Mouse (Mus musculus) ES-E14 (cell line): ENCODE results near the gene Aftph. TPM values are rescaled to one million over a fixed set of nuclear protein-coding genes. Genes with fewer than 3 reads are reported as not detected.
A peak's percentile ranks its signal among the peaks of the same experiment; 100 is the strongest.

Experiments
- DNase-seq: peaks from one replicate; pipeline ENCODE4 v3.0.0-alpha.2; 2013; ENCODE audit warnings: low read depth, low spot score
- H3K27ac ChIP-seq: 2 replicates; pipeline ENCODE4 v1.5.1; 2012; ENCODE audit warnings: low read depth, mild to moderate bottlenecking, low read length, moderate library complexity, mixed read lengths; ENCODE audit not compliant: poor library complexity, insufficient read depth, severe bottlenecking
- H3K36me3 ChIP-seq: 2 replicates; pipeline ENCODE4 v1.6.1; 2012; ENCODE audit warnings: mild to moderate bottlenecking, low read length, moderate library complexity, mixed read lengths; ENCODE audit not compliant: control insufficient read depth, poor library complexity, insufficient read depth, severe bottlenecking
- H3K4me1 ChIP-seq, 2 experiments: fragments of 150-350 bp in 1 of 2; sonication (generic) in 1 of 2; 2 replicates each; pipeline ENCODE4 v1.6.1; 2012; ENCODE audit warnings: low read length in 2 of 2, mild to moderate bottlenecking in 1 of 2, mixed read lengths in 1 of 2; ENCODE audit not compliant: control insufficient read depth in 2 of 2, insufficient read depth in 2 of 2, poor library complexity in 1 of 2
- H3K4me3 ChIP-seq, 2 experiments: fragments of 150-350 bp in 1 of 2; sonication (generic) in 1 of 2; 2 replicates each; pipeline ENCODE4 v1.5.1; 2012; ENCODE audit warnings: low read length in 2 of 2, low read depth in 1 of 2, mild to moderate bottlenecking in 1 of 2, mixed read lengths in 1 of 2; ENCODE audit not compliant: insufficient read depth in 1 of 2, poor library complexity in 1 of 2, severe bottlenecking in 1 of 2
- H3K9ac ChIP-seq: 2 replicates; pipeline ENCODE4 v1.6.1; 2012; ENCODE audit warnings: low read depth, mild to moderate bottlenecking, low read length, mixed read lengths; ENCODE audit not compliant: poor library complexity, insufficient read depth, severe bottlenecking
- H3K9me3 ChIP-seq: fragments of 150-350 bp; sonication (generic); 2 replicates; pipeline ENCODE4 v1.6.1; 2012; ENCODE audit warnings: low read depth, mild to moderate bottlenecking, low read length; ENCODE audit not compliant: control insufficient read depth, insufficient read depth
- CHD2 ChIP-seq: IDR thresholded peaks from 2 replicates; pipeline ENCODE4 v1.6.1; 2014; ENCODE audit warnings: mild to moderate bottlenecking, low read depth, low read length, inconsistent platforms
- HCFC1 ChIP-seq: IDR thresholded peaks from 2 replicates; pipeline ENCODE4 v1.6.1; 2012; ENCODE audit warnings: low read length, inconsistent platforms, borderline replicate concordance; ENCODE audit not compliant: insufficient read depth
- MAFK ChIP-seq: IDR thresholded peaks from 2 replicates; pipeline ENCODE4 v1.6.1; 2014; ENCODE audit warnings: mild to moderate bottlenecking, low read depth, low read length, inconsistent platforms; ENCODE audit not compliant: insufficient read depth
- ZC3H11A ChIP-seq: IDR thresholded peaks from 2 replicates; pipeline ENCODE4 v1.6.1; 2012; ENCODE audit warnings: low read depth, mild to moderate bottlenecking, inconsistent platforms, low read length, borderline replicate concordance
- ZNF384 ChIP-seq: IDR thresholded peaks from 2 replicates; pipeline ENCODE4 v1.6.1; 2012; ENCODE audit warnings: low read depth, low read length, inconsistent platforms
- in situ Hi-C, 2 experiments: fragments of 600-800 bp; cut with MboI; formaldehyde crosslinking; loops; one replicate each; pipeline ENCODE4 v1.15.1; 2025; ENCODE audit warnings: low sequenced_read_pairs in 2 of 2, inconsistent platforms in 1 of 2; ENCODE audit not compliant: unreplicated experiment in 2 of 2
- total RNA-seq: library from RNA; depleted of rRNA; stranded (reverse); fragments of 300-350 nt; gene quantifications from 2 replicates; pipeline ENCODE4 v1.2.3, GENCODE M21; 2012

The Aftph gene
- total RNA-seq, 1 experiment: 25.7 TPM

DNA sequence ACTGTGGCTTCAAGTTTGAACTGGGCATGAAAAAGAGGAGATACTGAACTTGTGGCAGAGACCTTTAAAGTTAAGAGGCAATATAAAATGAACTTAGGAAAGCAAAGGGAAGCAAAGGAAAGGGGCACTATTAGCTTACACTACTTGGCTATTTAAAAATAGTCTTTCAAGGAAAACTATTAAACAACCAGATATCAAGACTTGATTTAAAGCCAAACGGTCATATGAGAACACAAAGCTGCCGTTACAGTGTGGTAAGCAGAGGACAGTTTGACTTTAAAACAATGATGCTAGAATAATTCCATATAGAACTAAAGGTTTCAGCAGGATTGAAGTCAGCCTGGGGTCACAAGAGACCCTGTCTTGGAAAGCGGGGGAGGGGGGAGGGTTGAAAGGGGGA is 7.3 kb downstream of the Aftph start:
- Histone ChIP-seq H3K9me3 (no peaks in the 10 kb centered on the region), H3K9ac (no peak overlapping the region), H3K4me1 (no peaks in the 10 kb centered on the region; a peak in 1 of 4 replicates), H3K4me3 (no peak overlapping the region), H3K27ac (no peak overlapping the region), H3K36me3 (no peaks in the 10 kb centered on the region)
- in situ Hi-C loops: no loop called here
- TF ChIP-seq HCFC1 (no peak), MAFK (no peak), ZNF384 (no peak), ZC3H11A (no peak), CHD2 (no peak)
- DNase-seq: no peak

DNA sequence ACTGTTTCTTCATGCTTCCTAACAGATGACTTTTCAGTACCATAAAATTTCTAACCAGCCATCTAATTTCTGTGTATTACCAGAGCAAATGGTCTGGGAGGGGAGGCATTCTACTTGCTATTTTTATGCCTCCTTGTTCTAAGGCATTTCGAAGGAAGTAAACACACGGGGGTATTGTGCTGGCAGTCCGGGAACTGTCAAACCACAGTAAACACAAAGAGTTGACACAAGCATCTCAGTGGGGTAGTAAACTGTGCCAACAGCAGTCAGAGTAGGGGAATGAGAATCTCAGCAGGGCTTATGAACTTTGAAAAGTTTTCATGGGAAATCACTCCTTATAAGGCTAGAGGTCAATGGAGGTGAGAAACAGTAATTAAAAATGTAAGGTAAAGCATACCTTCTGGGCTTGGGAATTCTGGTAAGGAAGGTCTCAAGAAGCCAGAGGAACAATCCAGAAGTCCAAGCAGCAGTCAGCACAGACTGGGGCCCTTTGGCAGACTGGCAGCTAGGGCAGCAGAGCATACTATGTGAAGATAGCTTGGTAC is 7.8 kb downstream of the Aftph start:
- H3K9me3 ChIP-seq: no peaks in the 10 kb centered on the region
- no peaks in the 10 kb centered on the region for H3K36me3 ChIP-seq
- no peak overlapping the region for H3K9ac ChIP-seq
- no peak for TF ChIP-seq ZNF384
- no peak for TF ChIP-seq MAFK
- TF ChIP-seq HCFC1: no peak
- TF ChIP-seq CHD2: no peak
- TF ChIP-seq ZC3H11A: no peak
- no peaks in the 10 kb centered on the region; a peak in 1 of 4 replicates for H3K4me1 ChIP-seq
- H3K4me3 ChIP-seq: no peak overlapping the region
- H3K27ac ChIP-seq: no peak overlapping the region
- DNase-seq: no peak
- in situ Hi-C loops: no loop called here

DNA sequence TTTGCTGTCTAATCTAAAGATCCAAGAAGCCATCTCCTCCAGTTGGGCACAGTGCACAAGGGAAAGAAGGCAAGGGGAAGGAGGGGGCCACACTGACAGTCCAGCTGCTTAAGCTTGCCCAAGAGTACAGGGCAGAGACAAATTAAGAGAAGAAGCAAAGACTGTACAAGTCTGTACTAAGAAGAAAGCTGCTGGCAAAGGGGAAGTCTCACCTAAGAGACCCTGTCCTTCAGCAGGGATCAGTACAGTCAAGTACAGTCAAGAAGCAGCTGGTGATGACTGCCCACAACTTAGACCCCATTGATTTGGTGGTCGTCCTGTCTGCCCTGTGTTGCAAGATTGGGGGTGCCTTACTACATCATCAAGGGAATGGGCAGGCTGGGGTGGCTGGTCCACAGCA is 12.0 kb downstream of the Aftph start:
- H3K9ac ChIP-seq: no peak overlapping the region
- H3K4me1 ChIP-seq: no peaks in the 10 kb centered on the region
- H3K36me3 ChIP-seq: peaks cover 3% of the 10 kb centered on the region; the same call in 1 of the 2 replicates
- DNase-seq: no peak
- H3K9me3 ChIP-seq: no peaks in the 10 kb centered on the region
- H3K4me3 ChIP-seq: no peak overlapping the region
- H3K27ac ChIP-seq: no peak overlapping the region
- no peak for TF ChIP-seq ZNF384
- no peak for TF ChIP-seq HCFC1
- TF ChIP-seq ZC3H11A: no peak
- TF ChIP-seq CHD2: no peak
- TF ChIP-seq MAFK: no peak
- in situ Hi-C loops: no loop called here

DNA sequence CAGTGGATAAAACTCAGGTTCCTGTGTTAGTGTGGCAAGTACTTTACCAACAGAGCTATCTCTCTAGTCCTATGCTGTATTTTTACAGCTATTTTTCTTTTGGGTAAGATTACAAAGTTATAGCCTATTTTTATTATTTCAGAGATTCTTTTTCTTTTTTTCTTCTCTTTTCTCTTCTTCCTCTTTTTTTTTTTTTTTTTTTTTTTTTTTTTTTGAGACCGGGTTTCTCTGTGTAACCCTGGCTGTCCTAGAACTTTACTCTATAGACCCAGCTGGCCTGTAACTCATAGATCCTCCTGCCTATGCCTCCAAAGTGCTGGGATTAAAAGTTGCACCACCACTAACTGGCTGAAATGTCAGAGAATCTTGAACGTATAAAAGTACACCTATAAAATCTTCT is 13.3 kb downstream of the Aftph start:
- TF ChIP-seq HCFC1 (no peak), ZNF384 (peak; percentile 44; the same call in 1 of the 2 replicates), ZC3H11A (no peak)

DNA sequence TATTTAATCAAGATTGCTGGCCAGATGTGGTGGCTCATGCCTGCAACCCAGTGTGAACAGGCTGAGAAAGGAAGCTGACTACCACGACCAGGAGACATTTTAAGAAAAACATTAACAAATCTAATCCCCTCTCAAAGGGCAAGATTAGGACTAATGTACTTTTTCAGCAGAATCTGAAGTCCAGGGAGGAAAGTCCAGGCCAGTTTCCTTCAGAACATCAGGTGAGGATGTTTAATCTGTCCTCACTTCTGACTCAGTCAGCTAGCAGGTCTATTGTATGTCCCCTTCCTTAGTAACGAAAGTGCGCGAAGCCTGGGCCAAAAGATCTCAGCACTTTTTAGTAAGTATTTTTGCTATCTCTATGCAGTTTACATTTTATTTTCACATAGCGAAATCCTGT is 17.8 kb downstream of the Aftph start:
- Histone ChIP-seq H3K4me3 (no peak overlapping the region), H3K9ac (no peak overlapping the region), H3K27ac (no peak overlapping the region), H3K9me3 (no peaks in the 10 kb centered on the region), H3K36me3 (peaks cover 5% of the 10 kb centered on the region; the same call in 1 of the 2 replicates), H3K4me1 (no peaks in the 10 kb centered on the region)
- no peak for TF ChIP-seq CHD2
- TF ChIP-seq HCFC1: no peak
- TF ChIP-seq ZNF384: no peak
- TF ChIP-seq MAFK: no peak
- TF ChIP-seq ZC3H11A: no peak
- in situ Hi-C loops: no loop called here
- no peak for DNase-seq

More for the DNA sequence above, 13.3 kb downstream of the Aftph start:
- H3K4me1 ChIP-seq: no peaks in the 10 kb centered on the region
- H3K27ac ChIP-seq: no peak overlapping the region
- peaks cover 3% of the 10 kb centered on the region; the same call in 1 of the 2 replicates for H3K36me3 ChIP-seq
- H3K9ac ChIP-seq: no peak overlapping the region
- no peaks in the 10 kb centered on the region for H3K9me3 ChIP-seq
- in situ Hi-C loops: no loop called here
- no peak overlapping the region for H3K4me3 ChIP-seq
- DNase-seq: no peak
